Mouse (Mus musculus): ENCODE data around the gene Zfr2. TPM values are rescaled to one million over a fixed set of nuclear protein-coding genes. Genes with fewer than 3 reads are reported as not detected.

Zfr2 gene
- total RNA-seq, 2 experiments from 2014 or later = 58.8 to 63.0 TPM

DNA sequence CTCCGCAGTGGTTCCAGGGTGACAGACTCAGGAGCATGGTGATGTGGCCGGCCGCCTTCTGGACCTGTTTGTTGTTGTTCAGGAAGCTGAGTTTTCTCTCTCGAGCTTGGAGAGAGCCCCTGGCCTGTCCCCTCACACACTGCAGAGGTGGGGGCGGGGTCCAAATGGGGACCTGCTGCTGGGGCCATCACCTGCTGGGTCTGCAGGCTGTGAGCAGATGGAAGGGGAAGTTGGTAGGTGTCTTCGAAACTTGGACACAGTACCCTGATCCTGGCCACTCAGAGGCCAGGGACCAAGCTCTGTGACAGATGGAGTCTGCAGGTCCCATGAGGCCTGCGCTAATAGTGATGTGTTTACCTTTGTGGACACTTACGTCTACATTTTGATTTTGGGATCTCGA, 68.4 kb downstream of the Zfr2 start:
- no peak for DNase-seq (ENCODE audit: low spot score in 2 of 2)

Small RNAs within 50 kb of the gene (microRNA-seq; reads per million reads assigned to microRNA genes)
- gene Mir3057 = 52.5 to 74.2 reads per million in 2 experiments

Other genes starting within 250 kb of the Zfr2 start
- 100 to 1,000 TPM; 170 to 173 TPM for gene Gng7, start 218.2 kb upstream of the Zfr2 start, total RNA-seq (2021)
- 100 to 1,000 TPM; 100 to 105 TPM for gene Diras1, start 207.5 kb upstream of the Zfr2 start, total RNA-seq (2021)
- 10 to 100 TPM; 63.9 to 70.2 TPM for gene Slc39a3, start 195.7 kb upstream of the Zfr2 start, total RNA-seq (2021)
- 100 to 1,000 TPM; 169 to 174 TPM for gene Sgta, start 173.0 kb upstream of the Zfr2 start, total RNA-seq (2021)
- 10 to 100 TPM; 52.6 TPM for gene Thop1, start 163.1 kb upstream of the Zfr2 start, total RNA-seq (2021)
- under 1 TPM; 0.17 to 0.46 TPM for gene Creb3l3, start 134.3 kb upstream of the Zfr2 start, total RNA-seq (2021)
- 100 to 1,000 TPM; 132 to 134 TPM for gene Map2k2, start 127.2 kb upstream of the Zfr2 start, total RNA-seq (2021)
- 10 to 100 TPM; 61.6 to 63.6 TPM for gene Zbtb7a, start 97.9 kb upstream of the Zfr2 start, total RNA-seq (2021)
- gene Pias4, start 65.2 kb upstream of the Zfr2 start, total RNA-seq (2021) = 10 to 100 TPM; 25.9 to 28.1 TPM
- 1,000 to 10,000 TPM; 1,016 to 1,032 TPM for gene Eef2, start 56.5 kb upstream of the Zfr2 start, total RNA-seq (2021)
- gene Dapk3, start 50.1 kb upstream of the Zfr2 start, total RNA-seq (2021) = 10 to 100 TPM; 59.7 to 60.4 TPM
- not detected for gene 4930442H23Rik, start 49.3 kb upstream of the Zfr2 start, total RNA-seq (2021)
- gene Nmrk2, start 31.1 kb upstream of the Zfr2 start, total RNA-seq (2021) = under 1 TPM in 1 of 2 experiments, not detected in 1; 0.26 TPM
- 100 to 1,000 TPM; 149 to 157 TPM for gene Atcay, start 2.3 kb upstream of the Zfr2 start, total RNA-seq (2021)
- gene Matk, start 19.8 kb downstream of the Zfr2 start, total RNA-seq (2021) = 100 to 1,000 TPM; 246 to 268 TPM
- 10 to 100 TPM; 36.5 to 50.4 TPM for gene Mrpl54, start 33.8 kb downstream of the Zfr2 start, total RNA-seq (2021)
- gene Apba3, start 33.8 kb downstream of the Zfr2 start, total RNA-seq (2021) = 10 to 100 TPM; 39.9 to 41.8 TPM
- gene Tjp3, start 58.4 kb downstream of the Zfr2 start, total RNA-seq (2021) = 1 to 10 TPM; 1.6 to 2.5 TPM
- gene Pip5k1c, start 59.8 kb downstream of the Zfr2 start, total RNA-seq (2021) = 100 to 1,000 TPM; 330 to 352 TPM
- 10 to 100 TPM; 22.4 to 25.8 TPM for gene Cactin, start 87.9 kb downstream of the Zfr2 start, total RNA-seq (2021)
- gene Tbxa2r, start 95.6 kb downstream of the Zfr2 start, total RNA-seq (2021) = 1 to 10 TPM; 1.8 to 2.2 TPM
- gene Gipc3, start 110.1 kb downstream of the Zfr2 start, total RNA-seq (2021) = 1 to 10 TPM; 1.4 to 1.5 TPM
- 10 to 100 TPM; 24.0 to 40.0 TPM for gene Hmg20b, start 117.3 kb downstream of the Zfr2 start, total RNA-seq (2021)
- gene Mfsd12, start 124.3 kb downstream of the Zfr2 start, total RNA-seq (2021) = 10 to 100 TPM; 40.8 to 45.8 TPM
- 1 to 10 TPM in 1 of 2 experiments, under 1 TPM in 1; 0.92 to 1.0 TPM for gene 4930404N11Rik, start 132.7 kb downstream of the Zfr2 start, total RNA-seq (2021)
- 10 to 100 TPM; 68.6 to 73.2 TPM for gene Fzr1, start 145.4 kb downstream of the Zfr2 start, total RNA-seq (2021)
- 10 to 100 TPM; 73.7 to 74.3 TPM for gene Dohh, start 151.3 kb downstream of the Zfr2 start, total RNA-seq (2021)
- 1 to 10 TPM; 3.1 to 4.5 TPM for gene Gm48551, start 151.3 kb downstream of the Zfr2 start, total RNA-seq (2021)
- gene Gm48552, start 155.8 kb downstream of the Zfr2 start, total RNA-seq (2021) = 1 to 10 TPM; 2.8 to 5.4 TPM
- 1 to 10 TPM; 1.1 to 1.5 TPM for gene Smim24, start 159.9 kb downstream of the Zfr2 start, total RNA-seq (2021)
- 10 to 100 TPM; 66.7 to 70.9 TPM for gene Nfic, start 222.5 kb downstream of the Zfr2 start, total RNA-seq (2021)
- 100 to 1,000 TPM; 266 to 272 TPM for gene Celf5, start 249.6 kb downstream of the Zfr2 start, total RNA-seq (2021)

Data from layer of hippocampus, postnatal 14 days (tissue).